Mouse (Mus musculus) midbrain, postnatal 0 days (tissue): ENCODE results near the gene Tmed10. TPM values are rescaled to one million over a fixed set of nuclear protein-coding genes. Genes with fewer than 3 reads are reported as not detected.

Source experiments
- ATAC-seq: fragments of 200-750 bp; cut with Nextera tagmentation; 2 replicates; pipeline ENCODE4 v1.8.0; 2017; ENCODE audit warnings: moderate number of reproducible peaks, mild to moderate bottlenecking, moderate TSS enrichment, moderate library complexity; ENCODE audit not compliant: low FRiP score
- DNase-seq: peaks from one replicate; pipeline ENCODE4 v3.0.0-alpha.2; 2015; ENCODE audit warnings: low spot score
- H3K27ac ChIP-seq: fragments of 300-500 bp; sonication (generic); 2 replicates; pipeline ENCODE4 v1.5.1; 2014; ENCODE audit warnings: low read depth, mild to moderate bottlenecking, low read length, mixed read lengths
- H3K27me3 ChIP-seq: fragments of 300-500 bp; sonication (generic); 2 replicates; pipeline ENCODE4 v1.6.1; 2014; ENCODE audit warnings: low read length, control low read depth, mixed read lengths; ENCODE audit not compliant: insufficient read depth
- H3K36me3 ChIP-seq: fragments of 300-500 bp; sonication (generic); 2 replicates; pipeline ENCODE4 v1.6.1; 2014; ENCODE audit warnings: low read length, control low read depth, mixed read lengths; ENCODE audit not compliant: insufficient read depth
- H3K4me1 ChIP-seq: fragments of 300-500 bp; sonication (generic); 2 replicates; pipeline ENCODE4 v1.6.1; 2014; ENCODE audit warnings: mild to moderate bottlenecking, control low read depth, antibody characterized with exemption, low read length, mixed read lengths; ENCODE audit not compliant: insufficient read depth
- H3K4me2 ChIP-seq: fragments of 300-500 bp; sonication (generic); 2 replicates; pipeline ENCODE4 v1.6.1; 2014; ENCODE audit warnings: low read depth, mild to moderate bottlenecking, low read length, mixed read lengths; ENCODE audit not compliant: poor library complexity, severe bottlenecking
- H3K4me3 ChIP-seq: fragments of 300-500 bp; sonication (generic); 2 replicates; pipeline ENCODE4 v1.5.1; 2014; ENCODE audit warnings: low read depth, mild to moderate bottlenecking, low read length, moderate library complexity
- H3K9ac ChIP-seq: fragments of 300-500 bp; sonication (generic); replicated peaks from 2 replicates; pipeline ENCODE4 v1.6.1; 2014; ENCODE audit warnings: mild to moderate bottlenecking, low read length, moderate library complexity, mixed read lengths; ENCODE audit not compliant: poor library complexity, severe bottlenecking
- H3K9me3 ChIP-seq: fragments of 300-500 bp; sonication (generic); 2 replicates; pipeline ENCODE4 v1.6.1; 2016; ENCODE audit warnings: low read length, control low read depth
- CTCF ChIP-seq: IDR thresholded peaks from 2 replicates; pipeline ENCODE4 v1.5.1; 2016; ENCODE audit warnings: antibody characterized with exemption, mild to moderate bottlenecking
- WGBS: fragments of 180-500 bp; shearing (Covaris S2); extraction: QIAGEN DNeasy Blood & Tissue Kit; methylation state at CpG from one replicate; pipeline ENCODE4 v1.1.7; 2014; 5-methylcytosine and 5-hydroxymethylcytosine counted together
- polyA plus RNA-seq: library from polyadenylated mRNA; unstranded; fragments of >200 nt; fragmentation: Nextera tagmentation; extraction: Ambion mirVana; gene quantifications from 2 replicates; pipeline ENCODE4 v1.2.1, GENCODE M21; 2015
- total RNA-seq: library from RNA; depleted of rRNA; stranded (reverse); fragments of >200 nt; gene quantifications from 2 replicates; pipeline ENCODE4 v1.2.3, GENCODE M21; 2014

Tmed10 gene
- total and polyA plus RNA-seq, 2 experiments from 2014 or later, result 68.6 to 186 TPM

GRCm38 (mm10) chr12:85391148-85391547 lies 16.5 kb upstream of the Tmed10 start:
- DNase-seq, result no peak
- Histone ChIP-seq H3K27ac (no peak overlapping the region), H3K4me1 (no peaks in the 10 kb centered on the region), H3K9ac (no peak overlapping the region), H3K4me2 (no peak overlapping the region), H3K27me3 (no peaks in the 10 kb centered on the region), H3K36me3 (no peaks in the 10 kb centered on the region), H3K4me3 (no peak overlapping the region), H3K9me3 (no peaks in the 10 kb centered on the region)
- no peak for ATAC-seq
- 88% methylated on average over 7 of the region's 7 CpGs for WGBS
- no peak for TF ChIP-seq CTCF

DNA sequence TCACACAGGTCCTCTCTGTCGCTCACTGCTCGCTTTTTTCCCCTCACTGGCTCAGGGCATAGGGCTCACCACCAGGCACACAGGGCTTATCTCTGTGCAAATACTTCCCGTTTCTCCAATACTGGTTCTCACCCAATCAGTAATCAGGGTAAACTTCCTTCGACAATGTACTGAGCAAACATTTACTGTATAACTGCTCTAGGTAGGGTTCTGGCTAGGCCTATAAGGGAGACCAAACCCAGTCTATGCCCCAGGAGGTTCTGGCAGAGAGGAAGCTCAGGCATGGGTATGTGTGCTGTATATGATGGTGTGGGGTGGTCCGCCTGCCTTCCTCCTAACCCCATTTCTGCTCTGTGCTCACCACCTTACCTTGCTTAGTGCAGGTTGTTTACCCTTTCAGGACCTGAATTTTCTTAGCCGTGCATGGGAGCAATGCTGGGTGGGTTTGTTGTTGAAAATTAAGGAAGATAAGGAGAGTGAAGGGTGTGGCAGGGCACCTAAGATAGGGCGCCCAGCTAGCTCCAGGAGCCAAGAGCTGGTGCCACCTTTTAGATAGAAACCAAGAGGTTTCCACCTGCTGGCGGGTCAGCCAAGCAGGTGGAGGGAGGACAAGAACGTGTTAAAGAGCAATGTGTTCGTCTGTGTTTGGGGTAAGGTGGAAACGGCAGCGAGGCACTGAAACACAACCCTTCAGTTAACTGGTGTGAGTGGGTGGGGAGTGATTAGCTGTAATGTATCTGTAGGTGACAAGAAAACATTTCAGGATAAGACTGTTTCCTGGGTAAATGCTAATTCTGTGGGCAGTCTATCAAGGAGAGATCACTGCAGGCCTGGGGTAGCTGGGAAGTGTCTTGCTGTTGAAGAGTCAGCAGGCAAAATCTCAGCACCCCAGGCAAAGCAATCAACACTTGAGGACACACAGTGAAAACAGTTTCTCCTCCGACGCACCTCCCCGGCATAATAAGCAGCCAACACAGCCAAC lies 14.8 kb upstream of the Tmed10 start:
- Histone ChIP-seq H3K4me1 (no peaks in the 10 kb centered on the region), H3K4me3 (no peak overlapping the region), H3K27ac (no peak overlapping the region), H3K36me3 (no peaks in the 10 kb centered on the region), H3K9ac (no peak overlapping the region), H3K27me3 (no peaks in the 10 kb centered on the region), H3K9me3 (no peaks in the 10 kb centered on the region), H3K4me2 (no peak overlapping the region)
- DNase-seq (no peak), ATAC-seq (no peak)
- 86% methylated on average over 15 of the region's 15 CpGs for WGBS
- TF ChIP-seq CTCF, result no peak

DNA sequence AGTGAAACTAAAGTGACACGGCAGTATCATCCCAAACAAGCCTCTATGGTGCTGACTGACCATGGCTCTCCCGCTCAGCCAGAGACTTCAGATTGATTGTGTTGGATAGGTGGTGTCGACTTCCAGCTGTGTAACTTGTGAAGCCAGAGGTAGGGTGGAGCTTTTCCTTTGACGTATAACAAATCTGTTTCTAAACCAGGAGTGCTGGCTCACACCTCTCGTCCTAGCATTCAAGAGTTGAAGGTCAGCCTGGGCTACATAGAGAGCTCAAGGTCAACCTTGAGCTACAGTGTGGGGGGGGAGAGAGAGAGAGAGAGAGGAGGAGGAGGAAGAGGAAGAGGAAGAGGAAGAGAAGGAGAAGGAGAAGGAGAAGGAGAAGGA lies 11.3 kb upstream of the Tmed10 start:
- TF ChIP-seq CTCF, result no peak
- Histone ChIP-seq H3K9me3 (no peaks in the 10 kb centered on the region), H3K9ac (no peak overlapping the region), H3K27me3 (no peaks in the 10 kb centered on the region), H3K4me3 (no peak overlapping the region), H3K4me2 (no peak overlapping the region), H3K27ac (no peak overlapping the region), H3K36me3 (no peaks in the 10 kb centered on the region), H3K4me1 (no peaks in the 10 kb centered on the region)
- WGBS, result 61% methylated on average over 5 of the region's 5 CpGs
- ATAC-seq, result no peak
- no peak for DNase-seq

GRCm38 (mm10) chr12:85385329-85385994 lies 10.8 kb upstream of the Tmed10 start:
- TF ChIP-seq CTCF, result no peak
- no peaks in the 10 kb centered on the region for H3K9me3 ChIP-seq
- no peaks in the 10 kb centered on the region for H3K27me3 ChIP-seq
- H3K9ac ChIP-seq, result no peak overlapping the region
- no peaks in the 10 kb centered on the region for H3K36me3 ChIP-seq
- no peak overlapping the region for H3K4me3 ChIP-seq
- H3K4me1 ChIP-seq, result no peaks in the 10 kb centered on the region
- no peak for DNase-seq
- no peak for ATAC-seq
- 81% methylated on average over 10 of the region's 10 CpGs for WGBS
- no peak overlapping the region for H3K27ac ChIP-seq
- H3K4me2 ChIP-seq, result no peak overlapping the region

- no peaks in the 10 kb centered on the region for H3K4me1 ChIP-seq
- ATAC-seq, result no peak
- 78% methylated on average over 14 of the region's 14 CpGs for WGBS
Measured at GRCm38 (mm10) chr12:85382761-85383680, 8.4 kb upstream of the Tmed10 start.

More at GRCm38 (mm10) chr12:85382761-85383680, 8.4 kb upstream of the Tmed10 start:
- Histone ChIP-seq H3K4me2 (no peak overlapping the region), H3K27me3 (0 out of 2 replicates have a peak, but pooled peaks cover 2% of the 10 kb centered on the region), H3K36me3 (no peaks in the 10 kb centered on the region), H3K9me3 (no peaks in the 10 kb centered on the region), H3K4me3 (no peak overlapping the region), H3K27ac (no peak overlapping the region), H3K9ac (no peak overlapping the region)
- no peak for TF ChIP-seq CTCF
- no peak for DNase-seq
